Mouse (Mus musculus): ENCODE results near the gene Plekho2. TPM values are rescaled to one million over a fixed set of nuclear protein-coding genes. Genes with fewer than 3 reads are reported as not detected.
A peak's percentile ranks its signal among the peaks of the same experiment; 100 is the strongest.

The Plekho2 gene
- polyA plus RNA-seq, 1 experiment from 2014 or later, result 9.1 TPM

- Histone ChIP-seq H3K4me2 (peak overlapping the region; percentile 64), H3K4me3 (replicated peaks) (peak overlapping the region; percentile 58), H3K27ac (peak overlapping the region; percentile 78), H3K9me3 (no peaks in the 10 kb centered on the region), H3K27me3 (no peaks in the 10 kb centered on the region), H3K4me1 (peaks cover 35% of the 10 kb centered on the region), H3K9ac (peak overlapping the region; percentile 45; the same call in 1 of the 2 replicates), H3K36me3 (replicated peaks) (no peaks in the 10 kb centered on the region)
- peak; percentile 87 for ATAC-seq (ENCODE audit: low FRiP score)
- 7% methylated on average over 19 of the region's 29 CpGs for WGBS
These were observed 789 bp upstream of the Plekho2 start for GRCm38 (mm10) chr9:65580401-65581256.

DNA sequence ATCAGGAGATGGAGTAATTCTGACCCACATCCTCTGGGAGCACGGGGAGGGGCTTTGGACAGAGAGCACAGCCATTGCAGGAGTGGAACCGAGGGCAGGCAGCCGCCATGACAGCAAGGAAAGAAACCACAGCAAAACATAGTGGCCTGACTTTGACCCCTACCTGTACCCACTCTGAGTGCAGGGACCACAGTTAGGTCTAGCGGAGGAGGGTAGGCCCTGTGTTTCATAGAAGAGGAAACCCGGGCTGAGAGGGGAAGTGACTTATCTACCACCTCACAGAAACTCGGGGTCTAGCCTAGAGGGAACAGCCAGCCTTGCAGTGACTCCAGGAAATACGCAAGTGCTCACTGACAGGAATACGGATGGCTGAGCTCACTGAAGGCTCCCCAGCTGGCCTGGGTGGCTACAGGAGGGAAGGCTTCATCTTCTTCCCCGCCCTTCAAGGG lies 1.0 kb downstream of the Plekho2 start:
- H3K4me2 ChIP-seq, result peak overlapping the region; percentile 64
- no peaks in the 10 kb centered on the region for H3K27me3 ChIP-seq
- H3K9me3 ChIP-seq, result no peaks in the 10 kb centered on the region
- 63% methylated on average over 9 of the region's 9 CpGs for WGBS
- ATAC-seq (ENCODE audit: low FRiP score), result no peak
- peaks cover 41% of the 10 kb centered on the region for H3K4me1 ChIP-seq
- no peaks in the 10 kb centered on the region for H3K36me3 ChIP-seq (replicated peaks)
- no peak overlapping the region for H3K27ac ChIP-seq
- peak overlapping the region; percentile 29; the same call in 1 of the 2 replicates for H3K9ac ChIP-seq
- H3K4me3 ChIP-seq (replicated peaks), result peak overlapping the region; percentile 58

DNA sequence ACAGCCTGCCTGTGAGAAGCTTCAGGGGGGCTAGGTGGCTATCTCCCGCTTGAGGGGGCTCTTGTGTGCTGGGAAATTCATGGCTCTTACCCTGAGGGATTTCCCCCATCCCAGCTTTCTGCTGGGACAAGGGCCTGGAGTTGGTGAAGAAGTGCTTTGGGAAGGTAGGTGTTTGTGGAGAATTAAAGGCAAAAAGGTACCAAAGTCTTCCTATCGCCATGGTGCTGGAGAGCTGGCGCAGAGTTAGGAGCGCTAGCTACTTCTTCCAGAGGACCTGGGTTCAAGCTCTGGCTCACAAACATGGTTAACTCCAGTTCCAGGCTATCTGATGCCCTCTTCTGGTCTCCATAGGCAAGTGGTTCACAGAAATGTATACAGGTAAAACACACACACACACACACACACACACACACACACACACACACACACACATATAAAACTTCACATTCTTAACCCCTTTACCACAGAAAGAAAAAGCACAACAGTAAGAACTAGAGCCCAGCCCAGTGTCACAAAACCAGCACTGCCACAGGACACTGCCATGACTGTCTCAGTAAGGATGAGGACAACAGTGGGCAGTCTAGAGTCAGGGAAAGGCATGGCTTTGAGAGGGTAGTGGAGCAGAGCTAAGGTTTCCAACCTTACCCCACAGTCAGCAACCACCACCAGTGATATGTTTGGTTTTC lies 2.2 kb downstream of the Plekho2 start:
- WGBS, result 92% methylated on average over 4 of the region's 4 CpGs
- Histone ChIP-seq H3K4me1 (peaks cover 41% of the 10 kb centered on the region), H3K27me3 (no peaks in the 10 kb centered on the region), H3K4me2 (no peak overlapping the region), H3K36me3 (replicated peaks) (no peaks in the 10 kb centered on the region; the same call in 1 of the 2 replicates), H3K9me3 (no peaks in the 10 kb centered on the region), H3K9ac (0 out of 2 replicates have a peak overlapping the region, but pooled peaks have one; percentile 4), H3K27ac (0 out of 2 replicates have a peak overlapping the region, but pooled peaks have one; percentile 31), H3K4me3 (replicated peaks) (no peak overlapping the region)
- ATAC-seq (ENCODE audit: low FRiP score), result no peak

- 0 out of 2 replicates have a peak overlapping the region, but pooled peaks have one; percentile 4 for H3K9ac ChIP-seq
- 34% methylated on average over 7 of the region's 7 CpGs for WGBS
- no peaks in the 10 kb centered on the region; the same call in 1 of the 2 replicates for H3K36me3 ChIP-seq (replicated peaks)
- no peak for ATAC-seq (ENCODE audit: low FRiP score)
- H3K27ac ChIP-seq, result 0 out of 2 replicates have a peak overlapping the region, but pooled peaks have one; percentile 31
- H3K27me3 ChIP-seq, result no peaks in the 10 kb centered on the region
- H3K9me3 ChIP-seq, result no peaks in the 10 kb centered on the region
- H3K4me3 ChIP-seq (replicated peaks), result no peak overlapping the region
- H3K4me1 ChIP-seq, result peaks cover 41% of the 10 kb centered on the region
- H3K4me2 ChIP-seq, result no peak overlapping the region
These were observed 2.9 kb downstream of the Plekho2 start for GRCm38 (mm10) chr9:65576861-65577510.

DNA sequence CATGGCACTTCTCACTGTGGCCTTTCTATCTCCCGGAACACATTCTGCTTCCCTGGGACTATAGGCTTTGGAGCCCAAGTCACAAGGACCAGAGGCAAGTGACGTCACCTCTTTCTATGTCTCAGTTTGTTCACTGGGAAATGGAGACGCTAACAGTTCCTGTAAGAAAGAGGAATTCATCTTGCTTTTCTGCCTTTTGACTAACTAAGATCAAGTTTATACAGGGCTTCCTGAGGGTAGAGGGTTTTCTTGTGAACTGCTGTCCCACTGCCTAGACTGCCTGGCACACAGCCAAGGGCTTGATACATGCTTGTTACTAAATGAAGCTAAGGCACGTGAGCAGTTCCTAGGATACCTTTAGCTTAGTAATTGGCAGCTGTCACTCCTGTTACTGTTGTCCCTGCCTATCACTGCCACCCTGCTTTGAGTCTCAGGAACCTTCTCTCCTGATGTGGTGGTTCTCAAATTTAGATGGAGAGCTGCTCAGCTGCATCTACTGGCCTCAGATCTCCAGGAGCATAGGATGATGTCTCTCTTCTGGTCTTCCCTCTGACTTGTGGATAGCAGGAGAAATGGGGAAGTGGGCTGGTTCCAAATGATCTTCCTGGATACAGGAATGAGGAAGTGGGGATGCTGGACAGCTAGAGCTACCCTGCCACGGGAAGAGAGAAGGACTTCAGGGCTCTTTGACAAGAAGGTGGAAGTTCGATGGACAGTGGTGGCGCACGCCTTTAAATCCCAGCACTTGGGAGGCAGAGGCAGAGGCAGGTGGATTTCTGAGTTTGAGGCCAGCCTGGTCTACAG lies 4.2 kb downstream of the Plekho2 start:
- no peaks in the 10 kb centered on the region; the same call in 1 of the 2 replicates for H3K36me3 ChIP-seq (replicated peaks)
- H3K27me3 ChIP-seq, result no peaks in the 10 kb centered on the region
- no peaks in the 10 kb centered on the region for H3K9me3 ChIP-seq
- ATAC-seq (ENCODE audit: low FRiP score), result no peak
- no peak overlapping the region for H3K9ac ChIP-seq
- WGBS, result 83% methylated on average over 8 of the region's 8 CpGs
- peaks cover 37% of the 10 kb centered on the region for H3K4me1 ChIP-seq
- no peak overlapping the region for H3K4me3 ChIP-seq (replicated peaks)
- H3K4me2 ChIP-seq, result no peak overlapping the region
- no peak overlapping the region for H3K27ac ChIP-seq

DNA sequence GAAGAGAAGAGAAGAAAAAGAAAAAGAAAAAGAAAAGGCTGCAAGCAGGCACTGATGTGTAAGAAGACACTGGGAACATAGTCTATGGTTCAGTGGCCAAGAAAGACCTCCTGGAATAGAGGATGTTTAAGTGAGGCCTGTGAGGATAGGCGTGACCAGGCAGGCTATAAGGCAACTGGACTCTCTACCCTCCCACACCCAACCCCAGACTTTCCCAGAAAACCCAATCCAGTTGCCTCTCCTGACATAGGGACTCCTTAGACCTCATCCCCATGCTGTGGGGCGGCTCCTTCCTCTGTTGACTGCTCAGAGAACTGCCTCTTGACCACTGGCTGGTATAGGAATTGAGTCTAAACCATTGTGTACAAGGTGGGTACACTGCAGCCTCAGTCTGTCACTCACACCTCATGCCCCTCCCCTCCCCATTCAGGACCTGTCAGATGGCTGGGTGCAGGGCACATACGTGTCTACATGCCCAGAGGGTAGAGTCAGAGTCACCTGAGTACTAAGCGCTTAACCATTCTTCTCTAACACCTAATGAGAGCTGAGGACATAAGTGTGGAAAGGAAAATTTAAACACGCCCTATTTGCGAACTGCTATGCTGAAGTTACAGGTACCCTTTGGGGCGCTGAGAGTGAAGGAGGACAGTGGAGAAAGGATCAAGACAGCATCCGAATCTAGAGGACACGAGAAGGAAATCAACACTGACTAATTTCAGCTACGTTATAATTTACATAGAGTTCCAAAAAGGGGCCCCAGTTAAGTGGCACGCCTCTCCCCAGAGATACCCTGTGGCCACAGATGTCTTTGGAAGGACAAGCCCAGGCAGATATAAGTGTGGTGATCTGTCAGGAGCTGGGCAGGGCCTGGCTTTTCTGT lies 5.1 kb downstream of the Plekho2 start:
- Histone ChIP-seq H3K9me3 (no peaks in the 10 kb centered on the region), H3K36me3 (replicated peaks) (no peaks in the 10 kb centered on the region; the same call in 1 of the 2 replicates), H3K4me1 (peaks cover 36% of the 10 kb centered on the region), H3K9ac (no peak overlapping the region), H3K27ac (no peak overlapping the region), H3K4me2 (no peak overlapping the region), H3K27me3 (no peaks in the 10 kb centered on the region), H3K4me3 (replicated peaks) (no peak overlapping the region)
- 89% methylated on average over 11 of the region's 11 CpGs for WGBS
- no peak for ATAC-seq (ENCODE audit: low FRiP score)

- Histone ChIP-seq H3K27ac (no peak overlapping the region), H3K9me3 (no peaks in the 10 kb centered on the region), H3K9ac (no peak overlapping the region), H3K4me3 (replicated peaks) (no peak overlapping the region), H3K4me1 (peaks cover 23% of the 10 kb centered on the region), H3K27me3 (no peaks in the 10 kb centered on the region), H3K4me2 (no peak overlapping the region), H3K36me3 (replicated peaks) (no peaks in the 10 kb centered on the region; the same call in 1 of the 2 replicates)
- 79% methylated on average over 6 of the region's 6 CpGs for WGBS
- ATAC-seq (ENCODE audit: low FRiP score), result no peak
These were observed 7.0 kb downstream of the Plekho2 start for GRCm38 (mm10) chr9:65572837-65573236.

DNA sequence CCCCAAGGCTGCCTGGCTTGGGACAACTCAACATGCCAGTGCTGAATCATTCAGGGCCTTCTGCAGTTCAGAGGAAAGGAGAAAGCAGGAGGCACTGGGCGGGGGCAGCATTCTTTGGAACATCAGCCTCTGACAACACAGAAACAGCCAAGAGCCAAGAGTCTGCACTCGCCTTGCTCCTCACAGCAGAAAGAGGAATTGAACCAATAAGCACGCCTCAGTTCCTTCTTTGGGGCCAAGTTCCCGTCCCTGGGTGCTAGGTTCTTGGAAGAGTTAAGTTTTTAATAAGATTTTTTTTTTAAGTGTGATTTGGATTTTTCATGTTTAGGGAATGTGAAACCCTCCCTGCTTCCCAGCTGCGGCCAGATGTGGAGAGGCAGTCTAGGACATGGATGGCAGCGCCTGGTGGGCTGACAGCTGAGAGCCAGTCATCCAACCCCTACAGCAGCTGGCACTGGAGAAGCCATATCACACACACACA lies 10.3 kb downstream of the Plekho2 start:
- Histone ChIP-seq H3K4me3 (replicated peaks) (no peak overlapping the region), H3K9me3 (no peaks in the 10 kb centered on the region), H3K4me2 (no peak overlapping the region), H3K36me3 (replicated peaks) (no peaks in the 10 kb centered on the region; the same call in 1 of the 2 replicates), H3K27ac (no peak overlapping the region), H3K27me3 (no peaks in the 10 kb centered on the region), H3K9ac (no peak overlapping the region), H3K4me1 (no peaks in the 10 kb centered on the region)
- no peak for ATAC-seq (ENCODE audit: low FRiP score)
- 89% methylated on average over 6 of the region's 6 CpGs for WGBS

GRCm38 (mm10) chr9:65568787-65569186 lies 11.1 kb downstream of the Plekho2 start:
- no peaks in the 10 kb centered on the region; the same call in 1 of the 2 replicates for H3K36me3 ChIP-seq (replicated peaks)
- no peaks in the 10 kb centered on the region for H3K9me3 ChIP-seq
- 95% methylated on average over 6 of the region's 6 CpGs for WGBS
- no peak overlapping the region for H3K4me3 ChIP-seq (replicated peaks)
- H3K4me1 ChIP-seq, result no peaks in the 10 kb centered on the region
- ATAC-seq (ENCODE audit: low FRiP score), result no peak
- no peak overlapping the region for H3K4me2 ChIP-seq
- no peaks in the 10 kb centered on the region for H3K27me3 ChIP-seq
- H3K27ac ChIP-seq, result no peak overlapping the region
- no peak overlapping the region for H3K9ac ChIP-seq

DNA sequence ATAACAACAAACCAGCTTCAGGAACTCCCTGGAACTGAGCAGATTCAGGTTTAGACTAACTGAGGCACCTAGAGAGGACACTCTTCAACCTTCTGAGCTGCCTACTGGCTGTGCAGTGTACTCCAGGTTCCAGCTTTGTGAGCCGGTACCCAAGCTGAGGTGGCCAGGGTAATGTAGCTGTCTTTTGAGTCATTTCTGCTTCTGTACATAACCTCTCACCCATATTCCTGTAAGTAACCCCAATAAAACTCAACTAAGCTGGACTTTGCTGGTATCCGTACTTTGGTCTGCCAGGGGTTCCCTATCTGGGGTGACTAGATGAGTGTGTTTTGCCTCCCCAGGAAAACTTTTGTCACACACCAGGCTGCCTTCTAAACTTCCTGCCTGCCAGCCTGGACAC lies 15.1 kb downstream of the Plekho2 start:
- no peaks in the 10 kb centered on the region for H3K9me3 ChIP-seq
- H3K9ac ChIP-seq, result no peak overlapping the region
- ATAC-seq (ENCODE audit: low FRiP score), result no peak
- no peaks in the 10 kb centered on the region for H3K27me3 ChIP-seq
- no peak overlapping the region for H3K27ac ChIP-seq
- no peak overlapping the region for H3K4me2 ChIP-seq
- no peak overlapping the region for H3K4me3 ChIP-seq (replicated peaks)
- peaks cover 9% of the 10 kb centered on the region for H3K4me1 ChIP-seq
- WGBS, result 95% methylated on average over 2 of the region's 2 CpGs
- peaks cover 8% of the 10 kb centered on the region for H3K36me3 ChIP-seq (replicated peaks)

DNA sequence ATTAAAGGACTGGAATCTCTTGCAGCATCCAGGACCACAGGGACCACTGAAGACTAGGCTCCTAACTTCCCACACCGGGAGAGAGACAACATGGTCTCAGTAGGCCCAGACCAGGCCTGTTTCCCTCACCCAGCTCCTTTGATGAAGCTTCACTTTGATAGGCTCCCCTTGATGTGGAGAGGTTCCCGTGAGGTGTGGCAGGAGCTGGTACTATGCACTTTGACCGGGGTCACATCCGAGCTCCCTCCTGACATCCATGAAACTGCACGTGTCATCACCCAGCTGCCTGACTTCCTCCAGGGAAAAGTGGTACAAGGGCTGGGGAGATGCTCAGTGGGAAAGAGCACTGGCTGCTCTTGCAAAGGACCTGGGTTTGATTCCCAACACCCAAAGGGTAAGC lies 16.8 kb downstream of the Plekho2 start:
- Histone ChIP-seq H3K4me2 (no peak overlapping the region), H3K36me3 (replicated peaks) (peaks cover 16% of the 10 kb centered on the region), H3K9me3 (no peaks in the 10 kb centered on the region), H3K4me3 (replicated peaks) (no peak overlapping the region), H3K27ac (no peak overlapping the region), H3K27me3 (no peaks in the 10 kb centered on the region), H3K9ac (no peak overlapping the region), H3K4me1 (peaks cover 9% of the 10 kb centered on the region)
- no peak for ATAC-seq (ENCODE audit: low FRiP score)
- WGBS, result 95% methylated on average over 5 of the region's 5 CpGs

All from forebrain, embryonic 12.5 days (tissue).